Mouse (Mus musculus) CH12.LX (cell line): ENCODE measurements around the gene Zfp786. TPM values are rescaled to one million over a fixed set of nuclear protein-coding genes. Genes with fewer than 3 reads are reported as not detected.

Source experiments
- DNase-seq: peaks from one replicate; pipeline ENCODE4 v3.0.0-alpha.2; 2013; ENCODE audit errors: extremely low read depth
- H3K27ac ChIP-seq: 2 replicates; pipeline ENCODE4 v1.5.1; 2012; ENCODE audit warnings: low read depth, mild to moderate bottlenecking, control low read depth, moderate library complexity; ENCODE audit not compliant: insufficient read depth
- H3K27me3 ChIP-seq: replicated peaks from 2 replicates; pipeline ENCODE3; 2012; ENCODE audit warnings: inconsistent platforms
- H3K36me3 ChIP-seq, 2 experiments: replicated peaks in 1 of 2; 2 replicates each; pipeline versions ENCODE3 to v1.6.1; 2012; ENCODE audit warnings: inconsistent platforms in 1 of 2, low read length in 1 of 2, mild to moderate bottlenecking in 1 of 2, mixed read lengths in 1 of 2, moderate library complexity in 1 of 2; ENCODE audit not compliant: control insufficient read depth in 1 of 2, insufficient read depth in 1 of 2
- H3K4me1 ChIP-seq, 2 experiments: 2 replicates each; pipeline ENCODE4 v1.6.1; 2012; ENCODE audit warnings: inconsistent platforms in 1 of 2, moderate library complexity in 1 of 2; ENCODE audit not compliant: insufficient read depth in 2 of 2, control insufficient read depth in 1 of 2
- H3K4me2 ChIP-seq: 2 replicates; pipeline ENCODE4 v1.6.1; 2012; ENCODE audit warnings: low read depth, mild to moderate bottlenecking, control low read depth; ENCODE audit not compliant: poor library complexity, insufficient read depth, severe bottlenecking
- H3K4me3 ChIP-seq, 3 experiments: fragments of 150-350 bp in 1 of 3; sonication (generic) in 1 of 3; replicated peaks in 1 of 3; 2 replicates each; pipeline versions ENCODE3 to v1.5.1; 2011 to 2012; ENCODE audit warnings: low read depth in 2 of 3, low read length in 2 of 3, mild to moderate bottlenecking in 2 of 3, moderate library complexity in 2 of 3, control low read depth in 1 of 3, improper control_type of control experiment in 1 of 3, inconsistent platforms in 1 of 3, mixed read lengths in 1 of 3; ENCODE audit not compliant: poor library complexity in 1 of 3
- H3K79me2 ChIP-seq: replicated peaks from 2 replicates; pipeline ENCODE4 v1.6.1; 2012; ENCODE audit warnings: mild to moderate bottlenecking, moderate library complexity; ENCODE audit not compliant: control insufficient read depth, poor library complexity, insufficient read depth, severe bottlenecking; ENCODE audit errors: extremely low read depth
- H3K9ac ChIP-seq: 2 replicates; pipeline ENCODE4 v1.6.1; 2012; ENCODE audit warnings: low read depth, mild to moderate bottlenecking, control low read depth, moderate library complexity; ENCODE audit not compliant: insufficient read depth
- H3K9me3 ChIP-seq: replicated peaks from 2 replicates; pipeline ENCODE3; 2012; ENCODE audit warnings: low read length, inconsistent platforms, mixed read lengths
- BHLHE40 ChIP-seq: IDR thresholded peaks from 2 replicates; pipeline ENCODE4 v1.6.1; 2011; ENCODE audit warnings: mild to moderate bottlenecking, low read depth, low read length, improper control_type of control experiment
- CHD2 ChIP-seq: IDR thresholded peaks from 2 replicates; pipeline ENCODE4 v1.6.1; 2011; ENCODE audit warnings: low read length, improper control_type of control experiment
- CTCF ChIP-seq, 2 experiments: IDR thresholded peaks in 1 of 2; conservative IDR thresholded peaks in 1 of 2; 2 replicates each; pipeline ENCODE4 v1.5.1; 2011 to 2012; ENCODE audit warnings: low read depth in 2 of 2, low read length in 2 of 2, improper control_type of control experiment in 1 of 2, inconsistent platforms in 1 of 2, mild to moderate bottlenecking in 1 of 2, moderate library complexity in 1 of 2
- E2F4 ChIP-seq: IDR thresholded peaks from 2 replicates; pipeline ENCODE4 v1.6.1; 2011; ENCODE audit warnings: low read depth, low read length, improper control_type of control experiment; ENCODE audit not compliant: insufficient replicate concordance
- ELF1 ChIP-seq: IDR thresholded peaks from 2 replicates; pipeline ENCODE4 v1.6.1; 2014; ENCODE audit warnings: low read depth, mild to moderate bottlenecking, inconsistent platforms, low read length, improper control_type of control experiment
- ETS1 ChIP-seq: conservative IDR thresholded peaks from 2 replicates; pipeline ENCODE4 v1.6.1; 2012; ENCODE audit warnings: low read depth, mild to moderate bottlenecking, inconsistent platforms, low read length, improper control_type of control experiment, moderate library complexity
- IRF4 ChIP-seq: IDR thresholded peaks from 2 replicates; pipeline ENCODE4 v1.6.1; 2014; ENCODE audit warnings: low read depth, mild to moderate bottlenecking, inconsistent platforms, low read length, improper control_type of control experiment
- JUND ChIP-seq: conservative IDR thresholded peaks from 2 replicates; pipeline ENCODE4 v1.6.1; 2011; ENCODE audit warnings: low read depth, low read length, improper control_type of control experiment
- MAFK ChIP-seq: IDR thresholded peaks from 2 replicates; pipeline ENCODE4 v1.6.1; 2011; ENCODE audit warnings: low read length, improper control_type of control experiment; ENCODE audit not compliant: insufficient replicate concordance
- MAX ChIP-seq: IDR thresholded peaks from 2 replicates; pipeline ENCODE4 v1.6.1; 2011; ENCODE audit warnings: low read length, improper control_type of control experiment
- MYC ChIP-seq: IDR thresholded peaks from 2 replicates; pipeline ENCODE4 v1.6.1; 2011; ENCODE audit warnings: low read depth, mild to moderate bottlenecking, improper control_type of control experiment, low read length
- POLR2A ChIP-seq: IDR thresholded peaks from 2 replicates; pipeline ENCODE4 v1.6.1; 2011; ENCODE audit warnings: low read depth, mild to moderate bottlenecking, improper control_type of control experiment, low read length
- POLR2AphosphoS2 ChIP-seq: IDR thresholded peaks from 2 replicates; pipeline ENCODE4 v1.6.1; 2011; ENCODE audit warnings: low read depth, low read length, improper control_type of control experiment
- RCOR1 ChIP-seq: conservative IDR thresholded peaks from 2 replicates; pipeline ENCODE4 v1.6.1; 2012; ENCODE audit warnings: low read depth, mild to moderate bottlenecking, inconsistent platforms, low read length, improper control_type of control experiment
- SIN3A ChIP-seq: IDR thresholded peaks from 2 replicates; pipeline ENCODE4 v1.6.1; 2012; ENCODE audit warnings: low read length, improper control_type of control experiment, inconsistent platforms
- SMC3 ChIP-seq: IDR thresholded peaks from 2 replicates; pipeline ENCODE4 v1.6.1; 2011; ENCODE audit warnings: low read depth, low read length, improper control_type of control experiment
- TBP ChIP-seq: conservative IDR thresholded peaks from 2 replicates; pipeline ENCODE4 v1.6.1; 2011; ENCODE audit warnings: low read depth, low read length, improper control_type of control experiment
- TCF12 ChIP-seq: IDR thresholded peaks from 2 replicates; pipeline ENCODE4 v1.6.1; 2014; ENCODE audit warnings: low read depth, mild to moderate bottlenecking, inconsistent platforms, low read length, improper control_type of control experiment
- USF1 ChIP-seq: IDR thresholded peaks from 2 replicates; pipeline ENCODE4 v1.6.1; 2014; ENCODE audit warnings: low read depth, mild to moderate bottlenecking, inconsistent platforms, low read length, improper control_type of control experiment
- ZC3H11A ChIP-seq: IDR thresholded peaks from 2 replicates; pipeline ENCODE4 v1.6.1; 2012; ENCODE audit warnings: low read depth, mild to moderate bottlenecking, inconsistent platforms, low read length, improper control_type of control experiment
- ZMIZ1 ChIP-seq: IDR thresholded peaks from 2 replicates; pipeline ENCODE4 v1.6.1; 2012; ENCODE audit warnings: low read depth, mild to moderate bottlenecking, inconsistent platforms, low read length, improper control_type of control experiment
- dilution Hi-C: fragments of 300-500 bp; cut with MboI; formaldehyde crosslinking; loops from 2 replicates; pipeline ENCODE4 v1.14.3; 2020; ENCODE audit warnings: low sequenced_read_pairs; ENCODE audit not compliant: extremely low pct_unique_long_range_greater_than_20kb, extremely low pct_ligation_motif_present
- in situ Hi-C: fragments of 300-500 bp; cut with MboI; formaldehyde crosslinking; loops from 3 replicates; pipeline ENCODE4 v1.14.3; 2019; ENCODE audit warnings: low sequenced_read_pairs, low pct_ligation_motif_present, low pct_unique_long_range_greater_than_20kb, mixed read lengths
- polyA plus RNA-seq: library from polyadenylated mRNA; unstranded; fragments of >175 nt; gene quantifications from 2 replicates; pipeline ENCODE4 v1.2.1, GENCODE M21; 2012; ENCODE audit warnings: low read depth; ENCODE audit not compliant: insufficient read length
- total RNA-seq, 2 experiments: library from RNA; depleted of rRNA; stranded (reverse); fragments of 300-350 nt in 1 of 2; fragments of >200 nt in 1 of 2; gene quantifications; 2 replicates each; pipeline ENCODE4 v1.2.3; 2012 to 2014

Zfp786 gene
- total and polyA plus RNA-seq, 3 experiments = 0.30 to 0.89 (median 0.40) TPM

GRCm38 (mm10) chr6:47787941-47788736 is 42.5 kb downstream of the Zfp786 start (continued):
- no peak for TF ChIP-seq IRF4
- peak; percentile 88 for TF ChIP-seq POLR2A
- no peak for TF ChIP-seq SIN3A
- no peak; the same call in 1 of the 2 replicates for TF ChIP-seq ETS1
- TF ChIP-seq ZMIZ1 = peak; percentile 99
- no peak for TF ChIP-seq CTCF (conservative IDR thresholded peaks at IDR 0.05 in 1 of 2, IDR thresholded peaks at IDR 0.05 in 1 of 2; ENCODE audit: low read depth in 2 of 2, low read length in 2 of 2)
- no peak for TF ChIP-seq USF1
- 0 out of 2 replicates have a peak, but pooled peaks have one; percentile 42 for TF ChIP-seq POLR2AphosphoS2
- TF ChIP-seq TBP = peak; percentile 100
- peak; percentile 97 for TF ChIP-seq MAFK
- TF ChIP-seq TCF12 = peak; percentile 51
- TF ChIP-seq SMC3 = no peak
- TF ChIP-seq MYC = peak; percentile 89
- peak; percentile 76; the same call in 1 of the 2 replicates for TF ChIP-seq E2F4
- TF ChIP-seq ELF1 = peak; percentile 94
- TF ChIP-seq ZC3H11A = no peak
- TF ChIP-seq MAX = peak; percentile 88
- no peak for TF ChIP-seq CHD2

GRCm38 (mm10) chr6:47784707-47785412 is 45.8 kb downstream of the Zfp786 start:
- Histone ChIP-seq H3K27me3 (no peaks in the 10 kb centered on the region), H3K27ac (no peak overlapping the region), H3K4me2 (no peak overlapping the region; the same call in 1 of the 2 replicates), H3K4me1 (peaks cover 4 to 32% of the 10 kb centered on the region in 2 experiments; a peak in 3 of 4 replicates), H3K9me3 (no peaks in the 10 kb centered on the region), H3K9ac (peak overlapping the region; percentile 56; the same call in 1 of the 2 replicates), H3K4me3 (no peak overlapping the region), H3K36me3 (no peaks in the 10 kb centered on the region), H3K79me2 (no peaks in the 10 kb centered on the region)
- dilution Hi-C loops (no loop called here), in situ Hi-C loops (no loop called here)
- peak; percentile 70 for TF ChIP-seq BHLHE40
- TF ChIP-seq RCOR1 = no peak
- TF ChIP-seq JUND = no peak
- TF ChIP-seq POLR2AphosphoS2 = no peak
- no peak for TF ChIP-seq IRF4
- DNase-seq = no peak
